Mouse (Mus musculus) embryonic facial prominence, embryonic 14.5 days (tissue): ENCODE measurements around the gene Cyp2g1. TPM values are rescaled to one million over a fixed set of nuclear protein-coding genes. Genes with fewer than 3 reads are reported as not detected.
"Not testable (repeated sequence)": the region's sequence is repeated elsewhere in the genome, so short reads cannot be mapped to it uniquely, and the experiment has no call there.

Experiments used
- ATAC-seq: fragments of 200-750 bp; cut with Nextera tagmentation; 2 replicates; pipeline ENCODE4 v1.8.0; 2017; ENCODE audit warnings: low read depth, moderate number of reproducible peaks, moderate TSS enrichment
- DNase-seq: peaks from one replicate; pipeline ENCODE4 v3.0.0-alpha.2; 2015; ENCODE audit warnings: low spot score
- H3K27ac ChIP-seq: fragments of 300-500 bp; sonication (generic); replicated peaks from 2 replicates; pipeline ENCODE4 v1.5.1; 2014; ENCODE audit warnings: low read depth, mild to moderate bottlenecking, low read length, moderate library complexity
- H3K27me3 ChIP-seq: fragments of 300-500 bp; sonication (generic); replicated peaks from 2 replicates; pipeline ENCODE4 v1.6.1; 2014; ENCODE audit warnings: low read length; ENCODE audit not compliant: control insufficient read depth, insufficient read depth
- H3K36me3 ChIP-seq: fragments of 300-500 bp; sonication (generic); 2 replicates; pipeline ENCODE4 v1.6.1; 2014; ENCODE audit warnings: low read length, mixed read lengths; ENCODE audit not compliant: control insufficient read depth, insufficient read depth
- H3K4me1 ChIP-seq: fragments of 300-500 bp; sonication (generic); 2 replicates; pipeline ENCODE4 v1.6.1; 2014; ENCODE audit warnings: antibody characterized with exemption, low read length; ENCODE audit not compliant: control insufficient read depth, insufficient read depth
- H3K4me2 ChIP-seq: fragments of 300-500 bp; sonication (generic); 2 replicates; pipeline ENCODE4 v1.6.1; 2014; ENCODE audit warnings: low read depth, mild to moderate bottlenecking, low read length, moderate library complexity, mixed read lengths
- H3K4me3 ChIP-seq: fragments of 300-500 bp; sonication (generic); 2 replicates; pipeline ENCODE4 v1.5.1; 2014; ENCODE audit warnings: low read depth, mild to moderate bottlenecking, low read length
- H3K9ac ChIP-seq: fragments of 300-500 bp; sonication (generic); 2 replicates; pipeline ENCODE4 v1.6.1; 2014; ENCODE audit warnings: low read depth, mild to moderate bottlenecking, low read length, moderate library complexity, mixed read lengths
- H3K9me3 ChIP-seq: fragments of 300-500 bp; sonication (generic); 2 replicates; pipeline ENCODE4 v1.6.1; 2016; ENCODE audit warnings: low read length; ENCODE audit not compliant: control insufficient read depth
- WGBS: fragments of 180-500 bp; shearing (Covaris S2); extraction: QIAGEN DNeasy Blood & Tissue Kit; methylation state at CpG from one replicate; pipeline ENCODE4 v1.1.7; 2014; 5-methylcytosine and 5-hydroxymethylcytosine counted together
- polyA plus RNA-seq: library from polyadenylated mRNA; unstranded; fragments of >200 nt; fragmentation: Nextera tagmentation; extraction: Ambion mirVana; gene quantifications from 2 replicates; pipeline ENCODE4 v1.2.1, GENCODE M21; 2014

Cyp2g1 gene
- polyA plus RNA-seq, 1 experiment from 2014 or later, result 6.1 TPM

- peak; percentile 64; the same call in 1 of the 2 replicates for ATAC-seq
- Histone ChIP-seq H3K4me2 (no peak overlapping the region), H3K4me1 (no peaks in the 10 kb centered on the region), H3K9me3 (no peaks in the 10 kb centered on the region), H3K27ac (no peak overlapping the region), H3K9ac (no peak overlapping the region), H3K27me3 (no peaks in the 10 kb centered on the region), H3K4me3 (no peak overlapping the region), H3K36me3 (no peaks in the 10 kb centered on the region)
- WGBS, result 5% methylated on average over 11 of the region's 11 CpGs
- peak; percentile 48 for DNase-seq
Observed at GRCm38 (mm10) chr7:26780510-26780909, 28.2 kb upstream of the Cyp2g1 start.

DNA sequence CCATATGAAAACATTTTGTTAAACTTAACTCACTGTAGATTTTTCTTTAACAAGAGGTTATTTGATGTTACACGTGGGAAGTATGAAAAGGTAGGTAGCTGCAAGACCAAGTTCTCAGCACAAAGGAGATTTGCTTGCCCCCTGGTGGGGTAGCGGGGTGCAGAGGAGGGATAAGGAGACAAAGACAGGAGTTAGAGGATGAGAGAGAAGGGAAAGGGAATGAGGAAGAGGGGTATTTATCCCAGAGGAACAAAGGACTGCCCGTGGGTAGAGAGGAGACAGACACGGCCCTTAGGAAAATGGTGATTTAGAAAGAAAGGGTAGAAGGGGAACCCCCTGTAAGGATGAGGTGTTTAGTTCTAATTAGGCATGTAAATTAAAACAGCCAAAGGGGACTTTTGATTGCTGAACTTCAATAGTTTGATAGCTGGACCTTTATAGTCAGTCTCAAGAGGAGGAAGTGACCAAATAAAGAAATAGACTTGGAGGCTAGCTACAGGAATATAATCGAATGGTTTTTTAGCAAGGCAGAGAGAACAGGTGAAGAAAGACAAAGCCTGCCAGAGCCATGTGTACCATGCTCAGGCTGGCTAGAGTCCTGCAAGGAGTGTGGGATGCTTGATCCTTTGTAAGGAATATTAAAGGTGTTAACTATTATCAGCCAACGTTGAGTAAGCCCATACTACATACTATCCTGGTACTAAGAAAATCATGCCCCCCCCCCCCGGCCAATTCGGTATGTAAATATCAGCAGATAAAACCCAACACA, 27.5 kb upstream of the Cyp2g1 start:
- Histone ChIP-seq H3K4me3 (no peak overlapping the region), H3K27me3 (no peaks in the 10 kb centered on the region), H3K27ac (no peak overlapping the region), H3K9ac (no peak overlapping the region), H3K36me3 (no peaks in the 10 kb centered on the region), H3K9me3 (no peaks in the 10 kb centered on the region), H3K4me2 (no peak overlapping the region), H3K4me1 (no peaks in the 10 kb centered on the region)
- ATAC-seq (no peak), DNase-seq (no peak)
- WGBS, result 12% methylated on average over 8 of the region's 8 CpGs

DNA sequence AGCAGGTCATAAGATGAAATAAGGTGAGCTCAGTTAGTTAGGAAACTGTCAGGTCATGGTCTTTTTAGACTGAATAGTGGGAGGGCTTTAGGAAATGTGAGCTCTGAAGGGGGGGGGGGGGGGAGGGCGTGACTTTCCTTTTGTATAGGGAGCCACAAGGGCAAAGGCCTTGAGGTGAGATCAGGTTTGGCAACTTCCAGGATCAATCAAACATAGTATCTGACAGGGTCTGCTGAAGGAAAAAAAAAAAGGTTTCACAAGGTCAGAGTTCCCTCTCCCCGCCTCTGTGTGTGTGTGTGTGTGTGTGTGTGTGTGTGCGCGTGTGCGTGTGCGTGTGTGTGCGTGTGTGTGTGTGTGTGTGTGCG, 26.9 kb upstream of the Cyp2g1 start:
- DNase-seq, result peak; percentile 14
- Histone ChIP-seq H3K4me3 (no peak overlapping the region), H3K9ac (no peak overlapping the region), H3K36me3 (no peaks in the 10 kb centered on the region), H3K4me1 (no peaks in the 10 kb centered on the region), H3K4me2 (no peak overlapping the region), H3K27ac (no peak overlapping the region), H3K9me3 (no peaks in the 10 kb centered on the region), H3K27me3 (no peaks in the 10 kb centered on the region)
- 18% methylated on average over 6 of the region's 8 CpGs for WGBS
- ATAC-seq, result no peak

DNA sequence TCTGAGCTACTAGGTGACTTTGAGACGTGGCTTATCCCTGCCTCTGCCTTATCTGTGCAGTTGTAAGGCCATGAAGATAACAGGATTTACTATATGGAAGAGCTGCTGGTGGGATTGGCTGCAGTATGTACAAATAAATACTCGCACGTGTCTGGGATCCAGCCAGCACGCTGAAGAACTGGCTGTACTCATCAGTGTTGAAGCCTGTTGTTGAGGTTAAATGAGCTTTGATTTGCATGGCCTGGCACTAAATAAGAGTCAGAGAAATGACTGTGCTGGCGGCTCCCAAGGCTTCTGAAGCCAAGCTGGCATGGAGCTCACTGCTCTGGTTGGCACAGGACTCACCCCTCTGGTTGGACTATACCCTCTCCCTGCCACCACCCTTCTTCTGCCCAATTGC, 25.5 kb upstream of the Cyp2g1 start:
- no peak overlapping the region for H3K4me2 ChIP-seq
- no peaks in the 10 kb centered on the region for H3K27me3 ChIP-seq
- WGBS, result 81% methylated on average over 5 of the region's 5 CpGs
- H3K4me1 ChIP-seq, result no peaks in the 10 kb centered on the region
- no peak for ATAC-seq
- H3K9ac ChIP-seq, result no peak overlapping the region
- H3K4me3 ChIP-seq, result no peak overlapping the region
- DNase-seq, result no peak
- no peaks in the 10 kb centered on the region for H3K36me3 ChIP-seq
- H3K9me3 ChIP-seq, result no peaks in the 10 kb centered on the region
- H3K27ac ChIP-seq, result no peak overlapping the region

DNA sequence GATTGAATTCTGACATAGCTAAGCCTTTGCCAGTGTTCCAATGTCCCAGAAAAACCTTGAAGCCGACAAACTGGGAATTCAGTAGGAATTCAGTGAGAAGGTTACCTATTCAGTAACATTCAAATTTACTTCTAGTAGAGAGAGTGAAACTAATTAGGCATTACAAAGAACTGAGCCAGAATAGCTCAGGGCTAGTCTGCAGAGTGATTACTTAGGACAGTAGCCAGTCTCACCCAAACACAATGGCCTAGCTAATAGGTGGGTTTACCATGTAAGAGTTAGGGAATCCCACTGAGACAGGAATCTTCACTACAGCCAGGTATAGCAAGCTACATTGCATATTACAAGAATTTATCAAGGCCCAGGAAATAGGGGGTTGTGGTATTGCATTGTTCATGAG, 22.7 kb upstream of the Cyp2g1 start:
- not testable (repeated sequence) for H3K9me3 ChIP-seq, H3K9ac ChIP-seq, H3K27ac ChIP-seq, H3K36me3 ChIP-seq, DNase-seq, ATAC-seq, H3K4me1 ChIP-seq, H3K4me3 ChIP-seq, H3K27me3 ChIP-seq, H3K4me2 ChIP-seq
- 35% methylated on average over 1 of the region's 1 CpGs for WGBS

GRCm38 (mm10) chr7:26789984-26790383, 18.7 kb upstream of the Cyp2g1 start:
- no peaks in the 10 kb centered on the region for H3K27me3 ChIP-seq
- H3K4me1 ChIP-seq, result no peaks in the 10 kb centered on the region
- no peak overlapping the region for H3K4me3 ChIP-seq
- no peak overlapping the region for H3K27ac ChIP-seq
- WGBS, result 81% methylated on average over 6 of the region's 6 CpGs
- no peaks in the 10 kb centered on the region for H3K9me3 ChIP-seq
- no peak overlapping the region for H3K9ac ChIP-seq
- ATAC-seq, result no peak
- H3K4me2 ChIP-seq, result no peak overlapping the region
- no peaks in the 10 kb centered on the region for H3K36me3 ChIP-seq
- DNase-seq, result no peak

- H3K9me3 ChIP-seq, result no peaks in the 10 kb centered on the region
- H3K4me1 ChIP-seq, result no peaks in the 10 kb centered on the region
- no peak overlapping the region for H3K27ac ChIP-seq
- DNase-seq (no peak), ATAC-seq (no peak)
- H3K4me2 ChIP-seq, result no peak overlapping the region
- no peak overlapping the region for H3K4me3 ChIP-seq
- no peak overlapping the region for H3K9ac ChIP-seq
- no peaks in the 10 kb centered on the region for H3K27me3 ChIP-seq
- H3K36me3 ChIP-seq, result no peaks in the 10 kb centered on the region
Observed at GRCm38 (mm10) chr7:26800104-26800503, 8.6 kb upstream of the Cyp2g1 start.

- DNase-seq (no peak), ATAC-seq (no peak)
- Histone ChIP-seq H3K4me2 (no peak overlapping the region), H3K27ac (no peak overlapping the region), H3K27me3 (no peaks in the 10 kb centered on the region), H3K4me1 (no peaks in the 10 kb centered on the region), H3K9ac (no peak overlapping the region), H3K4me3 (no peak overlapping the region), H3K36me3 (no peaks in the 10 kb centered on the region), H3K9me3 (no peaks in the 10 kb centered on the region)
- 89% methylated on average over 1 of the region's 1 CpGs for WGBS
Observed at GRCm38 (mm10) chr7:26800996-26801395, 7.7 kb upstream of the Cyp2g1 start.

- ATAC-seq, DNase-seq, H3K9ac ChIP-seq, H3K27ac ChIP-seq, H3K4me3 ChIP-seq, H3K4me2 ChIP-seq, H3K9me3 ChIP-seq, H3K27me3 ChIP-seq, H3K4me1 ChIP-seq, H3K36me3 ChIP-seq: not testable (repeated sequence)
- WGBS, result 80% methylated on average over 8 of the region's 9 CpGs
Observed at GRCm38 (mm10) chr7:26831556-26832292, 23.0 kb downstream of the Cyp2g1 start.
